Mouse (Mus musculus) intestine, embryonic 16.5 days (tissue): ENCODE data around the gene Clcn2. TPM values are rescaled to one million over a fixed set of nuclear protein-coding genes. Genes with fewer than 3 reads are reported as not detected.

Source experiments
- ATAC-seq: fragments of 200-750 bp; cut with Nextera tagmentation; 2 replicates; pipeline ENCODE4 v1.8.0; 2017; ENCODE audit warnings: moderate TSS enrichment, moderate library complexity
- H3K27ac ChIP-seq: fragments of 300-500 bp; sonication (generic); 2 replicates; pipeline ENCODE4 v1.5.1; 2014; ENCODE audit warnings: mild to moderate bottlenecking, low read length
- H3K27me3 ChIP-seq: fragments of 300-500 bp; sonication (generic); replicated peaks from 2 replicates; pipeline ENCODE4 v1.6.1; 2014; ENCODE audit warnings: low read length, control low read depth, mixed read lengths; ENCODE audit not compliant: control insufficient read depth, insufficient read depth
- H3K36me3 ChIP-seq: fragments of 300-500 bp; sonication (generic); 2 replicates; pipeline ENCODE4 v1.6.1; 2014; ENCODE audit warnings: low read length, control low read depth; ENCODE audit not compliant: control insufficient read depth, insufficient read depth
- H3K4me1 ChIP-seq: fragments of 300-500 bp; sonication (generic); 2 replicates; pipeline ENCODE4 v1.6.1; 2014; ENCODE audit warnings: low read length, control low read depth, mixed read lengths; ENCODE audit not compliant: control insufficient read depth, insufficient read depth
- H3K4me2 ChIP-seq: fragments of 300-500 bp; sonication (generic); 2 replicates; pipeline ENCODE4 v1.6.1; 2014; ENCODE audit warnings: low read depth, low read length, control low read depth
- H3K4me3 ChIP-seq: fragments of 300-500 bp; sonication (generic); 2 replicates; pipeline ENCODE4 v1.5.1; 2014; ENCODE audit warnings: mild to moderate bottlenecking, low read length
- H3K9ac ChIP-seq: fragments of 300-500 bp; sonication (generic); 2 replicates; pipeline ENCODE4 v1.6.1; 2014; ENCODE audit warnings: low read depth, low read length
- H3K9me3 ChIP-seq: fragments of 300-500 bp; sonication (generic); 2 replicates; pipeline ENCODE4 v1.6.1; 2016; ENCODE audit warnings: low read length, control low read depth; ENCODE audit not compliant: control insufficient read depth
- WGBS: fragments of 180-500 bp; shearing (Covaris S2); extraction: QIAGEN DNeasy Blood & Tissue Kit; methylation state at CpG from one replicate; pipeline ENCODE4 v1.1.7; 2014; 5-methylcytosine and 5-hydroxymethylcytosine counted together
- polyA plus RNA-seq: library from polyadenylated mRNA; unstranded; fragments of >200 nt; fragmentation: Nextera tagmentation; extraction: Ambion mirVana; gene quantifications from 2 replicates; pipeline ENCODE4 v1.2.1, GENCODE M21; 2015

Gene Clcn2
- polyA plus RNA-seq, 1 experiment from 2014 or later = 13.1 TPM

GRCm38 (mm10) chr16:20706407-20707055 lies 11.0 kb downstream of the Clcn2 start:
- peaks cover 5% of the 10 kb centered on the region; the same call in 1 of the 2 replicates for H3K36me3 ChIP-seq
- WGBS = 90% methylated on average over 2 of the region's 2 CpGs
- no peak for ATAC-seq
- H3K4me2 ChIP-seq = no peak overlapping the region
- no peaks in the 10 kb centered on the region for H3K27me3 ChIP-seq
- H3K27ac ChIP-seq = no peak overlapping the region
- no peak overlapping the region for H3K9ac ChIP-seq
- H3K9me3 ChIP-seq = no peaks in the 10 kb centered on the region
- no peak overlapping the region for H3K4me3 ChIP-seq
- peaks cover 12% of the 10 kb centered on the region for H3K4me1 ChIP-seq

GRCm38 (mm10) chr16:20705786-20706185 lies 11.8 kb downstream of the Clcn2 start:
- Histone ChIP-seq H3K4me1 (peaks cover 14% of the 10 kb centered on the region), H3K4me3 (no peak overlapping the region), H3K36me3 (peaks cover 5% of the 10 kb centered on the region; the same call in 1 of the 2 replicates), H3K9me3 (no peaks in the 10 kb centered on the region), H3K4me2 (no peak overlapping the region), H3K27me3 (no peaks in the 10 kb centered on the region), H3K9ac (no peak overlapping the region), H3K27ac (no peak overlapping the region)
- 86% methylated on average over 3 of the region's 3 CpGs for WGBS
- no peak for ATAC-seq

- 88% methylated on average over 6 of the region's 6 CpGs for WGBS
- no peak overlapping the region for H3K4me2 ChIP-seq
- no peak overlapping the region for H3K9ac ChIP-seq
- peaks cover 5% of the 10 kb centered on the region; the same call in 1 of the 2 replicates for H3K36me3 ChIP-seq
- H3K27me3 ChIP-seq = no peaks in the 10 kb centered on the region
- peaks cover 14% of the 10 kb centered on the region for H3K4me1 ChIP-seq
- no peak overlapping the region for H3K27ac ChIP-seq
- no peak for ATAC-seq
- H3K4me3 ChIP-seq = no peak overlapping the region
- no peaks in the 10 kb centered on the region for H3K9me3 ChIP-seq
These were observed 13.7 kb downstream of the Clcn2 start for GRCm38 (mm10) chr16:20703699-20704400.

- Histone ChIP-seq H3K4me1 (peaks cover 14% of the 10 kb centered on the region), H3K4me3 (no peak overlapping the region), H3K27ac (no peak overlapping the region), H3K27me3 (no peaks in the 10 kb centered on the region), H3K9ac (no peak overlapping the region), H3K9me3 (no peaks in the 10 kb centered on the region), H3K4me2 (no peak overlapping the region), H3K36me3 (peaks cover 3% of the 10 kb centered on the region; the same call in 1 of the 2 replicates)
- 91% methylated on average over 10 of the region's 10 CpGs for WGBS
- no peak for ATAC-seq
These were observed 14.5 kb downstream of the Clcn2 start for GRCm38 (mm10) chr16:20703071-20703470.

GRCm38 (mm10) chr16:20702522-20702893 lies 15.0 kb downstream of the Clcn2 start:
- no peak overlapping the region for H3K27ac ChIP-seq
- H3K27me3 ChIP-seq = no peaks in the 10 kb centered on the region
- H3K4me3 ChIP-seq = no peak overlapping the region
- no peak overlapping the region for H3K4me2 ChIP-seq
- H3K4me1 ChIP-seq = peaks cover 14% of the 10 kb centered on the region
- 14% methylated on average over 8 of the region's 8 CpGs for WGBS
- no peaks in the 10 kb centered on the region for H3K9me3 ChIP-seq
- peak; percentile 66 for ATAC-seq
- H3K36me3 ChIP-seq = 0 out of 2 replicates have a peak, but pooled peaks cover under 1% of the 10 kb centered on the region
- peak overlapping the region; percentile 48 for H3K9ac ChIP-seq

GRCm38 (mm10) chr16:20701729-20702521 lies 15.6 kb downstream of the Clcn2 start:
- H3K4me3 ChIP-seq = no peak overlapping the region
- H3K36me3 ChIP-seq = no peaks in the 10 kb centered on the region
- H3K9me3 ChIP-seq = no peaks in the 10 kb centered on the region
- peak overlapping the region; percentile 48 for H3K9ac ChIP-seq
- no peaks in the 10 kb centered on the region for H3K27me3 ChIP-seq
- peak overlapping the region; percentile 38; the same call in 1 of the 2 replicates for H3K27ac ChIP-seq
- peaks cover 14% of the 10 kb centered on the region for H3K4me1 ChIP-seq
- no peak overlapping the region for H3K4me2 ChIP-seq
- WGBS = 38% methylated on average over 12 of the region's 12 CpGs
- peak; percentile 32; the same call in 1 of the 2 replicates for ATAC-seq

- no peaks in the 10 kb centered on the region for H3K36me3 ChIP-seq
- WGBS = 62% methylated on average over 7 of the region's 7 CpGs
- no peaks in the 10 kb centered on the region for H3K9me3 ChIP-seq
- H3K4me2 ChIP-seq = no peak overlapping the region
- no peak overlapping the region for H3K4me3 ChIP-seq
- H3K9ac ChIP-seq = 0 out of 2 replicates have a peak overlapping the region, but pooled peaks have one; percentile 48
- H3K4me1 ChIP-seq = peaks cover 14% of the 10 kb centered on the region
- H3K27me3 ChIP-seq = no peaks in the 10 kb centered on the region
- H3K27ac ChIP-seq = no peak overlapping the region
- ATAC-seq = no peak
These were observed 16.2 kb downstream of the Clcn2 start for GRCm38 (mm10) chr16:20701316-20701715.

GRCm38 (mm10) chr16:20700036-20700435 lies 17.5 kb downstream of the Clcn2 start:
- Histone ChIP-seq H3K27me3 (no peaks in the 10 kb centered on the region; the same call in 1 of the 2 replicates), H3K36me3 (no peaks in the 10 kb centered on the region), H3K9ac (no peak overlapping the region), H3K4me2 (no peak overlapping the region), H3K4me1 (peaks cover 24% of the 10 kb centered on the region), H3K27ac (no peak overlapping the region), H3K4me3 (no peak overlapping the region), H3K9me3 (no peaks in the 10 kb centered on the region)
- no peak for ATAC-seq
- WGBS = 62% methylated on average over 5 of the region's 5 CpGs

GRCm38 (mm10) chr16:20699266-20699665 lies 18.3 kb downstream of the Clcn2 start:
- Histone ChIP-seq H3K9ac (no peak overlapping the region), H3K4me2 (no peak overlapping the region), H3K27me3 (no peaks in the 10 kb centered on the region; the same call in 1 of the 2 replicates), H3K36me3 (no peaks in the 10 kb centered on the region), H3K27ac (no peak overlapping the region), H3K4me1 (peaks cover 24% of the 10 kb centered on the region), H3K9me3 (no peaks in the 10 kb centered on the region), H3K4me3 (no peak overlapping the region)
- ATAC-seq = no peak
- WGBS = 68% methylated on average over 5 of the region's 5 CpGs
